8 mouse cellular contexts compared by ENCODE assay signal in genomic region chr5:104570766-104571165, GRCm38 (mm10).
DNase-seq lines count a peak whose midpoint lies in the region; ATAC-seq and TF ChIP-seq lines count a peak whose summit lies in the region.

No protein-coding gene starts in this region.

- peak; percentile 59 for DNase-seq in adrenal gland, postnatal 25 days
- DNase-seq in hindbrain, postnatal 0 days (ENCODE audit: low spot score), result peak; percentile 52
- DNase-seq in left cerebral cortex, postnatal 10 days (ENCODE audit: extremely low spot score in 1 of 2, low spot score in 2 of 2), result peak; percentile 29 to 79
- DNase-seq in urinary bladder, postnatal 36 days (ENCODE audit: low spot score in 2 of 2), result peak; percentile 9 to 10

- no peak for ATAC-seq in erythroblast, adult 5-6 weeks (replicated peaks; ENCODE audit: low FRiP score, poor library complexity, severe bottlenecking)
- peak; percentile 6; the same call in 1 of the 2 replicates for ATAC-seq in forebrain, embryonic 15.5 days (replicated peaks)
- ATAC-seq in hindbrain, postnatal 0 days, result no peak
- peak; percentile 24 for ATAC-seq in midbrain, embryonic 12.5 days (ENCODE audit: low FRiP score, low read depth)

- H3K9ac ChIP-seq in forebrain, embryonic 15.5 days (replicated peaks), result peak overlapping the region; percentile 32; the same call in 1 of the 2 replicates
- H3K9ac ChIP-seq in hindbrain, postnatal 0 days (replicated peaks; ENCODE audit: low read length), result no peak overlapping the region; the same call in 1 of the 2 replicates
- no peak overlapping the region for H3K9ac ChIP-seq in midbrain, embryonic 12.5 days (replicated peaks)

- intact Hi-C loops in left cerebral cortex, postnatal 10 days (cut with DNase I), result no loop called here

- H3K36me3 ChIP-seq in erythroblast, embryonic 14.5 days (ENCODE audit: control insufficient read depth), result no peaks in the 10 kb centered on the region
- H3K36me3 ChIP-seq in forebrain, embryonic 15.5 days, result peaks cover 11% of the 10 kb centered on the region
- no peaks in the 10 kb centered on the region for H3K36me3 ChIP-seq in hindbrain, postnatal 0 days (ENCODE audit: insufficient read depth, low read length)
- peaks cover 12% of the 10 kb centered on the region for H3K36me3 ChIP-seq in midbrain, embryonic 12.5 days

- WGBS in forebrain, embryonic 15.5 days, result 30% methylated on average over 6 of the region's 6 CpGs
- WGBS in hindbrain, postnatal 0 days, result 24% methylated on average over 6 of the region's 6 CpGs
- 53% methylated on average over 6 of the region's 6 CpGs for WGBS in midbrain, embryonic 12.5 days

- no peaks in the 10 kb centered on the region for H3K9me3 ChIP-seq in erythroblast, embryonic 14.5 days (ENCODE audit: control insufficient read depth, low read length)
- H3K9me3 ChIP-seq in forebrain, embryonic 15.5 days, result peaks cover 15% of the 10 kb centered on the region; the same call in 1 of the 2 replicates
- 0 out of 2 replicates have a peak, but pooled peaks cover 2% of the 10 kb centered on the region for H3K9me3 ChIP-seq in hindbrain, postnatal 0 days (ENCODE audit: low read length)
- H3K9me3 ChIP-seq in midbrain, embryonic 12.5 days, result peaks cover 15% of the 10 kb centered on the region

- peak overlapping the region; percentile 35 for H3K4me2 ChIP-seq in forebrain, embryonic 15.5 days (replicated peaks)
- H3K4me2 ChIP-seq in hindbrain, postnatal 0 days (ENCODE audit: low read depth, low read length), result peak overlapping the region; percentile 48
- peak overlapping the region; percentile 41 for H3K4me2 ChIP-seq in midbrain, embryonic 12.5 days (replicated peaks)

- H3K4me1 ChIP-seq in erythroblast, embryonic 14.5 days (ENCODE audit: control insufficient read depth), result no peaks in the 10 kb centered on the region; the same call in 1 of the 2 replicates
- peaks cover 11% of the 10 kb centered on the region; the same call in 1 of the 2 replicates for H3K4me1 ChIP-seq in forebrain, embryonic 15.5 days
- no peaks in the 10 kb centered on the region for H3K4me1 ChIP-seq in hindbrain, postnatal 0 days (ENCODE audit: insufficient read depth, low read length)
- no peaks in the 10 kb centered on the region for H3K4me1 ChIP-seq in midbrain, embryonic 12.5 days

- H3K27me3 ChIP-seq in erythroblast, embryonic 14.5 days (ENCODE audit: control insufficient read depth), result no peaks in the 10 kb centered on the region
- H3K27me3 ChIP-seq in forebrain, embryonic 15.5 days, result no peaks in the 10 kb centered on the region
- H3K27me3 ChIP-seq in hindbrain, postnatal 0 days (ENCODE audit: insufficient read depth, low read length), result no peaks in the 10 kb centered on the region
- no peaks in the 10 kb centered on the region for H3K27me3 ChIP-seq in midbrain, embryonic 12.5 days

- H3K4me3 ChIP-seq in erythroblast, embryonic 14.5 days (replicated peaks), result peak overlapping the region; percentile 65
- H3K4me3 ChIP-seq in forebrain, embryonic 15.5 days, result peak overlapping the region; percentile 66
- peak overlapping the region; percentile 58 for H3K4me3 ChIP-seq in hindbrain, postnatal 0 days (ENCODE audit: low read length)
- peak overlapping the region; percentile 64 for H3K4me3 ChIP-seq in midbrain, embryonic 12.5 days

- TF ChIP-seq CTCF in hindbrain, postnatal 0 days (IDR thresholded peaks at IDR 0.05; ENCODE audit: low read depth), result no peak

- peak overlapping the region; percentile 93; the same call in 1 of the 2 replicates for H3K27ac ChIP-seq in forebrain, embryonic 15.5 days (replicated peaks)
- peak overlapping the region; percentile 89 for H3K27ac ChIP-seq in hindbrain, postnatal 0 days
- H3K27ac ChIP-seq in midbrain, embryonic 12.5 days (replicated peaks), result no peak overlapping the region

Comparison
In these comparisons a context has a peak if more than half of its experiments do, and no peak if none do; other contexts are left out.
1. ATAC-seq: peak in forebrain, embryonic 15.5 days (single experiment) and midbrain, embryonic 12.5 days (single experiment); none in erythroblast, adult 5-6 weeks (single experiment) and hindbrain, postnatal 0 days (single experiment).
2. Peak in every context shown above with its lines, with median percentiles within 50 percentile points of each other: H3K4me3 ChIP-seq, DNase-seq and H3K4me2 ChIP-seq.